Mouse (Mus musculus) limb, embryonic 14.5 days (tissue): ENCODE results near the gene Zfp735. TPM values are rescaled to one million over a fixed set of nuclear protein-coding genes. Genes with fewer than 3 reads are reported as not detected.

Experiments
- ATAC-seq: fragments of 200-750 bp; cut with Nextera tagmentation; 2 replicates; pipeline ENCODE4 v1.8.0; 2017; ENCODE audit warnings: low read depth, moderate number of reproducible peaks, moderate TSS enrichment; ENCODE audit not compliant: low FRiP score
- DNase-seq: peaks from one replicate; pipeline ENCODE4 v3.0.0-alpha.2; 2015; ENCODE audit warnings: low spot score
- H3K27ac ChIP-seq: fragments of 300-500 bp; sonication (generic); replicated peaks from 2 replicates; pipeline ENCODE4 v1.5.1; 2014; ENCODE audit warnings: low read depth, mild to moderate bottlenecking, low read length, moderate library complexity, mixed read lengths
- H3K27me3 ChIP-seq: fragments of 300-500 bp; sonication (generic); 2 replicates; pipeline ENCODE4 v1.6.1; 2014; ENCODE audit warnings: low read length, mixed read lengths; ENCODE audit not compliant: control insufficient read depth, insufficient read depth
- H3K36me3 ChIP-seq: fragments of 300-500 bp; sonication (generic); 2 replicates; pipeline ENCODE4 v1.6.1; 2014; ENCODE audit warnings: mild to moderate bottlenecking, low read length, moderate library complexity, mixed read lengths; ENCODE audit not compliant: control insufficient read depth, insufficient read depth
- H3K4me1 ChIP-seq: fragments of 300-500 bp; sonication (generic); 2 replicates; pipeline ENCODE4 v1.6.1; 2014; ENCODE audit warnings: antibody characterized with exemption, low read length, mixed read lengths; ENCODE audit not compliant: control insufficient read depth, insufficient read depth
- H3K4me2 ChIP-seq: fragments of 300-500 bp; sonication (generic); replicated peaks from 2 replicates; pipeline ENCODE4 v1.6.1; 2014; ENCODE audit warnings: low read depth, mild to moderate bottlenecking, low read length, moderate library complexity; ENCODE audit not compliant: severe bottlenecking
- H3K4me3 ChIP-seq: fragments of 300-500 bp; sonication (generic); replicated peaks from 2 replicates; pipeline ENCODE4 v1.5.1; 2014; ENCODE audit warnings: low read length
- H3K9ac ChIP-seq: fragments of 300-500 bp; sonication (generic); 2 replicates; pipeline ENCODE4 v1.6.1; 2014; ENCODE audit warnings: mild to moderate bottlenecking, low read depth, low read length, moderate library complexity; ENCODE audit not compliant: severe bottlenecking
- H3K9me3 ChIP-seq: fragments of 300-500 bp; sonication (generic); 2 replicates; pipeline ENCODE4 v1.6.1; 2016; ENCODE audit warnings: low read length; ENCODE audit not compliant: control insufficient read depth
- POLR2A ChIP-seq: fragments of 200-500 bp; IDR thresholded peaks from 2 replicates; pipeline ENCODE4 v1.8.0; 2012; ENCODE audit warnings: inconsistent platforms, mild to moderate bottlenecking, moderate library complexity, borderline replicate concordance; ENCODE audit not compliant: insufficient read depth, insufficient read length; ENCODE audit errors: extremely low read depth
- WGBS: fragments of 180-500 bp; shearing (Covaris S2); extraction: QIAGEN DNeasy Blood & Tissue Kit; methylation state at CpG from one replicate; pipeline ENCODE4 v1.1.7; 2014; 5-methylcytosine and 5-hydroxymethylcytosine counted together
- polyA plus RNA-seq, 2 experiments: library from polyadenylated mRNA; depleted of rRNA in 1 of 2; stranded (reverse) in 1 of 2; unstranded in 1 of 2; fragments of >200 nt; fragmentation: Nextera tagmentation in 1 of 2; extraction: Ambion mirVana in 1 of 2; gene quantifications; 2 replicates each; pipeline versions ENCODE4 v1.2.1 to v1.2.3; 2012 to 2014

Zfp735 gene
- polyA plus RNA-seq (2012; rRNA removed) (not detected in 2 replicates), polyA plus RNA-seq (2014; fragmentation: Nextera tagmentation; extraction: Ambion mirVana) (not detected in 2 replicates)

- Histone ChIP-seq H3K27ac (no peak within 1 kb of the TSS), H3K9ac (no peak within 1 kb of the TSS), H3K4me1 (no peaks in the 10 kb centered on the region), H3K4me3 (no peak within 1 kb of the TSS), H3K27me3 (no peaks in the 10 kb centered on the region), H3K4me2 (no peak within 1 kb of the TSS), H3K9me3 (no peaks in the 10 kb centered on the region; the same call in 1 of the 2 replicates), H3K36me3 (no peaks in the 10 kb centered on the region)
- WGBS: 75% methylated on average over 2 of the region's 2 CpGs
- no peak for TF ChIP-seq POLR2A
- no peak for ATAC-seq
- no peak for DNase-seq
Measured at GRCm38 (mm10) chr11:73688478-73688877, at the start of gene Zfp735. Gene Zfp735, plus strand, starts transcription at chr11:73688778.

GRCm38 (mm10) chr11:73759115-73759514, 70.5 kb downstream of the Zfp735 start:
- Histone ChIP-seq H3K4me1 (no peaks in the 10 kb centered on the region), H3K27ac (no peak overlapping the region), H3K27me3 (no peaks in the 10 kb centered on the region), H3K36me3 (no peaks in the 10 kb centered on the region), H3K4me2 (no peak overlapping the region), H3K4me3 (no peak overlapping the region), H3K9ac (no peak overlapping the region), H3K9me3 (peaks cover 3% of the 10 kb centered on the region; the same call in 1 of the 2 replicates)
- DNase-seq (no peak), ATAC-seq (no peak)
- no peak for TF ChIP-seq POLR2A

Other genes with a start within 250 kb of the Zfp735 start
- not detected in 2 replicates for gene Olfr380, start 231.3 kb upstream of the Zfp735 start, polyA plus RNA-seq (2012; rRNA removed)
- not detected in 2 replicates for gene Olfr380, start 231.3 kb upstream of the Zfp735 start, polyA plus RNA-seq (2014; fragmentation: Nextera tagmentation; extraction: Ambion mirVana)
- not detected in 2 replicates for gene Olfr381, start 197.2 kb upstream of the Zfp735 start, polyA plus RNA-seq (2012; rRNA removed)
- gene Olfr381, start 197.2 kb upstream of the Zfp735 start, polyA plus RNA-seq (2014; fragmentation: Nextera tagmentation; extraction: Ambion mirVana): not detected in 2 replicates
- not detected in 2 replicates for gene Olfr382, start 171.6 kb upstream of the Zfp735 start, polyA plus RNA-seq (2012; rRNA removed)
- not detected in 2 replicates for gene Olfr382, start 171.6 kb upstream of the Zfp735 start, polyA plus RNA-seq (2014; fragmentation: Nextera tagmentation; extraction: Ambion mirVana)
- gene Olfr385, start 95.8 kb upstream of the Zfp735 start, polyA plus RNA-seq (2012; rRNA removed): not detected in 2 replicates
- gene Olfr385, start 95.8 kb upstream of the Zfp735 start, polyA plus RNA-seq (2014; fragmentation: Nextera tagmentation; extraction: Ambion mirVana): not detected in 2 replicates
- gene Olfr384, start 90.2 kb upstream of the Zfp735 start, polyA plus RNA-seq (2012; rRNA removed): not detected in 2 replicates
- gene Olfr384, start 90.2 kb upstream of the Zfp735 start, polyA plus RNA-seq (2014; fragmentation: Nextera tagmentation; extraction: Ambion mirVana): not detected in 2 replicates
- not detected in 2 replicates for gene Olfr389, start 91.9 kb downstream of the Zfp735 start, polyA plus RNA-seq (2012; rRNA removed)
- gene Olfr389, start 91.9 kb downstream of the Zfp735 start, polyA plus RNA-seq (2014; fragmentation: Nextera tagmentation; extraction: Ambion mirVana): not detected in 2 replicates
- gene Olfr390, start 94.2 kb downstream of the Zfp735 start, polyA plus RNA-seq (2012; rRNA removed): not detected in 2 replicates
- not detected in 2 replicates for gene Olfr390, start 94.2 kb downstream of the Zfp735 start, polyA plus RNA-seq (2014; fragmentation: Nextera tagmentation; extraction: Ambion mirVana)
- gene Olfr391-ps, start 114.3 kb downstream of the Zfp735 start, polyA plus RNA-seq (2012; rRNA removed): not detected in 2 replicates
- gene Olfr391-ps, start 114.3 kb downstream of the Zfp735 start, polyA plus RNA-seq (2014; fragmentation: Nextera tagmentation; extraction: Ambion mirVana): not detected in 2 replicates
- not detected in 2 replicates for gene Olfr392, start 128.3 kb downstream of the Zfp735 start, polyA plus RNA-seq (2012; rRNA removed)
- not detected in 2 replicates for gene Olfr392, start 128.3 kb downstream of the Zfp735 start, polyA plus RNA-seq (2014; fragmentation: Nextera tagmentation; extraction: Ambion mirVana)
- not detected in 2 replicates for gene Olfr393, start 162.7 kb downstream of the Zfp735 start, polyA plus RNA-seq (2012; rRNA removed)
- gene Olfr393, start 162.7 kb downstream of the Zfp735 start, polyA plus RNA-seq (2014; fragmentation: Nextera tagmentation; extraction: Ambion mirVana): not detected in 2 replicates
- gene Olfr394, start 202.0 kb downstream of the Zfp735 start, polyA plus RNA-seq (2012; rRNA removed): not detected in 2 replicates
- not detected in 2 replicates for gene Olfr394, start 202.0 kb downstream of the Zfp735 start, polyA plus RNA-seq (2014; fragmentation: Nextera tagmentation; extraction: Ambion mirVana)
- gene Olfr395, start 220.5 kb downstream of the Zfp735 start, polyA plus RNA-seq (2012; rRNA removed): not detected in 2 replicates
- gene Olfr395, start 220.5 kb downstream of the Zfp735 start, polyA plus RNA-seq (2014; fragmentation: Nextera tagmentation; extraction: Ambion mirVana): not detected in 2 replicates
- not detected in 2 replicates for gene Olfr23, start 247.9 kb downstream of the Zfp735 start, polyA plus RNA-seq (2012; rRNA removed)
- gene Olfr23, start 247.9 kb downstream of the Zfp735 start, polyA plus RNA-seq (2014; fragmentation: Nextera tagmentation; extraction: Ambion mirVana): not detected in 2 replicates